Comparison of ENCODE assay signal across 8 mouse cellular contexts in the genomic region with DNA sequence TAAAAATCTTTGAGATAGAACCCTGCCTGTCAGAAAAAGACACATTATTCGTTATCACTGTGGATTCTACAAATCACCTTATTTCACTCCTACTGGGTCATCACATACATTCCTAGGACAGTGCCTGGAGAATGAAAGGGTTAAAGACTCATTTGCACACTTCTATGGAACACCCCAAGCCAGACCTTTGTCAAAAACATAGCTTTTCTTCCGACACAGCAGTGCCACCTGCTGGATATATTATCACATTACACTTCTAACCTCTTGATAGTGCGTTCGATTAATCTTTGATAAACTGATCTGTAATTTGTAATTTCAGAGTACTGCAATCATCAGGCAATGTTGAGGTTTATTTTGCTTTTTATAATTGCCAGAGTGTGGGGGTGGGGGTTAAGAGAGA. TPM values are rescaled to one million over a fixed set of nuclear protein-coding genes. Genes with fewer than 3 reads are reported as not detected.
A peak's percentile ranks its signal among the peaks of the same experiment; 100 is the strongest.
DNase-seq lines count a peak whose midpoint lies in the region; ATAC-seq and TF ChIP-seq lines count a peak whose summit lies in the region.
"Had no signal": no experiment of that assay in that cellular context is flagged by ENCODE, and none has a peak within 500 bp of the region (broad histone marks: within the 10 kb centered on the region; RNA-seq: fewer than 3 reads in every experiment).

No protein-coding gene starts in this region.

- no peaks in the 10 kb centered on the region for H3K9me3 ChIP-seq in hindbrain, embryonic 16.5 days (ENCODE audit: control insufficient read depth, low read length)
- H3K9me3 ChIP-seq: embryonic facial prominence, embryonic 12.5 days had no signal

- no peak for TF ChIP-seq POLR2A in thymus, adult 2 months (IDR thresholded peaks at IDR 0.05; ENCODE audit: control insufficient read depth, extremely low read depth, insufficient read depth, low read length, poor library complexity)

- no peaks in the 10 kb centered on the region for H3K36me3 ChIP-seq in hindbrain, embryonic 16.5 days (ENCODE audit: control insufficient read depth, insufficient read depth, low read length)
- H3K36me3 ChIP-seq in thymus, adult 2 months (ENCODE audit: control insufficient read depth, insufficient read depth, low read length) = no peaks in the 10 kb centered on the region
- H3K36me3 ChIP-seq: embryonic facial prominence, embryonic 12.5 days had no signal

- no peak overlapping the region for H3K4me2 ChIP-seq in hindbrain, embryonic 16.5 days (ENCODE audit: low read length)
- H3K4me2 ChIP-seq: embryonic facial prominence, embryonic 12.5 days had no signal

- no peaks in the 10 kb centered on the region for H3K4me1 ChIP-seq in hindbrain, embryonic 16.5 days (ENCODE audit: control insufficient read depth, insufficient read depth, low read depth, low read length)
- no peaks in the 10 kb centered on the region for H3K4me1 ChIP-seq in thymus, adult 2 months (replicated peaks; ENCODE audit: control insufficient read depth, insufficient read depth, low read length)
- H3K4me1 ChIP-seq: embryonic facial prominence, embryonic 12.5 days had no signal

- peak; percentile 86 for TF ChIP-seq CTCF in left cerebral cortex, adult 2 months (IDR thresholded peaks at IDR 0.05)
- TF ChIP-seq CTCF in Patski (IDR thresholded peaks at IDR 0.05) = peak; percentile 65
- TF ChIP-seq CTCF in thymus, adult 2 months (IDR thresholded peaks at IDR 0.05; ENCODE audit: borderline replicate concordance, control insufficient read depth, extremely low read depth, insufficient read depth, low read length, poor library complexity) = no peak

- H3K4me3 ChIP-seq in left cerebral cortex, adult 2 months = no peak overlapping the region
- H3K4me3 ChIP-seq in hindbrain, embryonic 16.5 days (ENCODE audit: low read length) = no peak overlapping the region
- no peak overlapping the region for H3K4me3 ChIP-seq in thymus, adult 2 months (ENCODE audit: control insufficient read depth, insufficient read depth, low read length)
- H3K4me3 ChIP-seq: embryonic facial prominence, embryonic 12.5 days had no signal

- ATAC-seq in Patski = no peak
- peak; percentile 86 for ATAC-seq in hindbrain, embryonic 16.5 days

- POLR2A ChIA-PET in Patski (lab: Charles Lee) = no interaction called here

- DNase-seq in left cerebral cortex, adult 2 months (ENCODE audit: extremely low spot score in 1 of 2, low spot score in 2 of 2) = no peak
- no peak for DNase-seq in left cerebral cortex, postnatal 36 days (ENCODE audit: low spot score in 2 of 2)
- DNase-seq in Patski (ENCODE audit: low read depth, low spot score) = no peak
- DNase-seq in cerebellum, postnatal 14 days = peak; percentile 57 to 69
- DNase-seq in retina, embryonic 14.5 days (ENCODE audit: low spot score) = peak; percentile 85
- no peak for DNase-seq in thymus, adult 2 months

- 33% methylated on average over 4 of the region's 4 CpGs for WGBS in hindbrain, embryonic 16.5 days
- 29% methylated on average over 4 of the region's 4 CpGs for WGBS in thymus, adult 2 months

- CTCF ChIA-PET in Patski (lab: Charles Lee) = interaction anchor here (0.8 to 1.9 kb wide), 7 partner anchors 9 to 531 kb away, joined by 3 to 9 read pairs (median 6); no protein-coding TSS in a partner anchor

- H3K27me3 ChIP-seq in Patski = peaks cover 16% of the 10 kb centered on the region
- no peaks in the 10 kb centered on the region for H3K27me3 ChIP-seq in hindbrain, embryonic 16.5 days (replicated peaks; ENCODE audit: control insufficient read depth, insufficient read depth, low read length)
- H3K27me3 ChIP-seq in thymus, adult 2 months (ENCODE audit: control insufficient read depth, insufficient read depth, low read length) = no peaks in the 10 kb centered on the region
- H3K27me3 ChIP-seq: embryonic facial prominence, embryonic 12.5 days had no signal

- H3K27ac ChIP-seq in left cerebral cortex, adult 2 months = no peak overlapping the region
- no peak overlapping the region for H3K27ac ChIP-seq in hindbrain, embryonic 16.5 days (ENCODE audit: low read depth, low read length)
- no peak overlapping the region for H3K27ac ChIP-seq in thymus, adult 2 months (ENCODE audit: control insufficient read depth, insufficient read depth, low read length)
- H3K27ac ChIP-seq: embryonic facial prominence, embryonic 12.5 days had no signal

- no peak overlapping the region for H3K9ac ChIP-seq in hindbrain, embryonic 16.5 days (ENCODE audit: low read depth, low read length)
- H3K9ac ChIP-seq: embryonic facial prominence, embryonic 12.5 days had no signal

- in situ Hi-C loops in Patski (cut with MboI; ENCODE audit: low pct_unique_long_range_greater_than_20kb) = no loop called here

- intact Hi-C loops in left cerebral cortex, adult 2 months (cut with DNase I) = loop anchor here (1.0 to 10.0 kb wide), 4 partner anchors 76 to 654 kb away; no protein-coding TSS in a partner anchor
- intact Hi-C loops in left cerebral cortex, postnatal 36 days (cut with DNase I) = loop anchor here (1.0 to 2.0 kb wide), 2 partner anchors 77 to 530 kb away; no protein-coding TSS in a partner anchor

RNA-seq across cellular contexts. Expression of a gene that starts 31.8 kb away (rescaled TPM):
- total RNA-seq in left cerebral cortex, adult 2 months (2021) = under 1 TPM in 1 of 2 experiments, not detected in 1; 0.18 TPM
- under 1 TPM in 1 of 2 experiments, not detected in 1; 0.52 TPM for total RNA-seq in left cerebral cortex, postnatal 36 days (2021)
- polyA plus RNA-seq in Patski (2021) = not detected
- polyA plus RNA-seq in hindbrain, embryonic 16.5 days (2015; fragmentation: Nextera tagmentation; extraction: Ambion mirVana) = 1.4 and 2.1 TPM in 2 replicates
- 0.06 and 0.08 TPM in 2 replicates for polyA plus RNA-seq in thymus, adult 2 months (2012; rRNA removed)

Comparison
In these comparisons a context has a peak if more than half of its experiments do, and no peak if none do; other contexts are left out.
1. DNase-seq: peak in cerebellum, postnatal 14 days (2 of 2) and retina, embryonic 14.5 days (single experiment); none in left cerebral cortex, adult 2 months (0 of 2), left cerebral cortex, postnatal 36 days (0 of 2), Patski (single experiment) and thymus, adult 2 months (single experiment).